Mouse (Mus musculus): Measurements from ENCODE around the gene Gipc2. TPM values are rescaled to one million over a fixed set of nuclear protein-coding genes. Genes with fewer than 3 reads are reported as not detected.

Gene Gipc2
- total RNA-seq, 2 experiments from 2014 or later = 1.0 to 1.9 TPM

GRCm38 (mm10) chr3:152100119-152100818, 65.8 kb downstream of the Gipc2 start:
- DNase-seq (ENCODE audit: extremely low spot score in 1 of 2, low spot score in 1 of 2) = no peak

- peak in 1 of 2 experiments; percentile 45 for DNase-seq (ENCODE audit: extremely low spot score in 1 of 2, low spot score in 1 of 2)
These were observed 71.0 kb downstream of the Gipc2 start for GRCm38 (mm10) chr3:152095030-152095429.

GRCm38 (mm10) chr3:152092385-152093057, 73.5 kb downstream of the Gipc2 start:
- no peak for DNase-seq (ENCODE audit: extremely low spot score in 1 of 2, low spot score in 1 of 2)

- peak; percentile 25 to 64 for DNase-seq (ENCODE audit: extremely low spot score in 1 of 2, low spot score in 1 of 2)
These were observed 76.9 kb downstream of the Gipc2 start for GRCm38 (mm10) chr3:152089178-152089577.

GRCm38 (mm10) chr3:152081381-152081780, 84.6 kb downstream of the Gipc2 start:
- no peak for DNase-seq (ENCODE audit: extremely low spot score in 1 of 2, low spot score in 1 of 2)

GRCm38 (mm10) chr3:152076088-152076487, 89.9 kb downstream of the Gipc2 start:
- DNase-seq (ENCODE audit: extremely low spot score in 1 of 2, low spot score in 1 of 2) = no peak

- DNase-seq (ENCODE audit: extremely low spot score in 1 of 2, low spot score in 1 of 2) = no peak
These were observed 97.0 kb downstream of the Gipc2 start for GRCm38 (mm10) chr3:152069001-152069400.

- DNase-seq (ENCODE audit: extremely low spot score in 1 of 2, low spot score in 1 of 2) = no peak
These were observed 97.7 kb downstream of the Gipc2 start for GRCm38 (mm10) chr3:152068311-152068710.

GRCm38 (mm10) chr3:152066696-152067095, 99.3 kb downstream of the Gipc2 start:
- DNase-seq (ENCODE audit: extremely low spot score in 1 of 2, low spot score in 1 of 2) = peak in 1 of 2 experiments; percentile 26

GRCm38 (mm10) chr3:152065806-152066205, 100.2 kb downstream of the Gipc2 start:
- DNase-seq (ENCODE audit: extremely low spot score in 1 of 2, low spot score in 1 of 2) = no peak

- no peak for DNase-seq (ENCODE audit: extremely low spot score in 1 of 2, low spot score in 1 of 2)
These were observed 101.9 kb downstream of the Gipc2 start for GRCm38 (mm10) chr3:152064166-152064565.

GRCm38 (mm10) chr3:152062806-152063205, 103.2 kb downstream of the Gipc2 start:
- no peak for DNase-seq (ENCODE audit: extremely low spot score in 1 of 2, low spot score in 1 of 2)

- DNase-seq (ENCODE audit: extremely low spot score in 1 of 2, low spot score in 1 of 2) = no peak
These were observed 104.9 kb downstream of the Gipc2 start for GRCm38 (mm10) chr3:152061145-152061544.

- no peak for DNase-seq (ENCODE audit: extremely low spot score in 1 of 2, low spot score in 1 of 2)
These were observed 107.8 kb downstream of the Gipc2 start for GRCm38 (mm10) chr3:152058235-152058634.

GRCm38 (mm10) chr3:152054260-152054659, 111.8 kb downstream of the Gipc2 start:
- no peak for DNase-seq (ENCODE audit: extremely low spot score in 1 of 2, low spot score in 1 of 2)

- DNase-seq (ENCODE audit: extremely low spot score in 1 of 2, low spot score in 1 of 2) = no peak
These were observed 114.1 kb downstream of the Gipc2 start for GRCm38 (mm10) chr3:152051959-152052358.

GRCm38 (mm10) chr3:152047914-152048313, 118.1 kb downstream of the Gipc2 start:
- no peak for DNase-seq (ENCODE audit: extremely low spot score in 1 of 2, low spot score in 1 of 2)

GRCm38 (mm10) chr3:152046895-152047294, 119.1 kb downstream of the Gipc2 start:
- no peak for DNase-seq (ENCODE audit: extremely low spot score in 1 of 2, low spot score in 1 of 2)
